Mouse (Mus musculus) adrenal gland (tissue): ENCODE results near the gene Crx.

Source experiments
- intact Hi-C: fragments of 180-260 bp; cut with DNase I; formaldehyde crosslinking; loops from one replicate; pipeline ENCODE4 v1.15.1; 2025

Crx gene

DNA sequence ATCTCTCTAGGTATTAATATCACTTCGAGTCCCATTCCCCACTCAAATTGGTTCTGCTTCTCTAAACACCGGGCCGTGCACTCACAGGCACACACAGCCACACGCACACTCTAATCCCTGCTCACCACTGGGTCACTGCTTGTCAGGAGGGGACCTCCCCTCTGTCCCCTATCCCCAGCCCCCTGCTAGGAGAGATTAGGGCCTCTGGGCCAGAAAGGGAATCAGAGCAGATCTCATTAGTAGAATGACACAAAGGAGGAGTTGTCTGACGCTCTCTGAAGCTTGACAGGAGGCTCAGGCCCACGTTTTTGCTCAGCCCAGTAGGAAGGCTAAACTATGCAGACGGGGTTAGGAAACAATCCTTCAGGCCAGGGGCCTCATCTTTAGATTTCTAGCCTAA, 1.6 kb upstream of the Crx start:
- intact Hi-C loops, result no loop called here

DNA sequence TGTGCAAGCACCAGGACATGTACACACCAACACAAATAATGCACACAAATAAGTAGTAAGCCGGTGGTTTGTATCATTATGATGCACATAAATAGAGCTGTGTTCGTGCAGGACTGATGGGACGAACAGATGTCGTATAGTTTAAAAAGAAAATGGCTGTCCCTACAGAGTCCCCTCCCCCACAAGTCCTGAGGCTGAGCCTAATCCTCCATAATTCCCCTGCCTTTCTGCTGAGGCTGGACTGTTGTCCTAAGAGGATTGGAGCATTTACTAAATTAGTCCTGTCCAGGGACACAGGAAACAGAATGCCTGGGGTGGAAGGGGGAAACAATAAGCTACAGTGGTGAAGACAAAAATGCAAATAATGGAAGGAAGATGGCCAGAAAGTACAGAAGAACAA, 15.7 kb downstream of the Crx start:
- intact Hi-C loops, result no loop called here

DNA sequence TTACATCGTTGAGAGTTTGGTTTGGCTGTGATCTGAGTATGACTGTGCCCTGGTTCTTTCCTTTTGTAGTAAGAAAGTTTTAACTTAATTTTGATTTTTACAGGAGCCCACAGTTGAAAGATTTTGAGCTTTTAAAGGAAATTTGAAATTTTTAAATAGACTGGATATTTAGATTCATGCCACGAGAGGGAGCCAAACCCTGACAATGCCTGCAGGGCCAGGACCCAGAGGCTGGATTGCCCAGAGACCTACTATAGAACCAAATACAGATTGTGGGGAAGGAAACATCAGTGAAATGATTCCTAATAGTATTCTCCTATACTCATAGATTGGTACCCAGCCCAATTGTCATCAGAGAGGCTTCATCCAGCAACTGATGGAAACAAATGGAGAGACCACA, 20.1 kb downstream of the Crx start:
- intact Hi-C loops, result loop anchor here (5.0 kb wide), 1 partner anchor 53 kb away; no protein-coding TSS in a partner anchor

GRCm38 (mm10) chr7:15839578-15839977, 40.2 kb downstream of the Crx start, which contains the start of gene Obox6:
Gene Obox6 (minus strand): TSS chr7:15839678.
- intact Hi-C loops, result no loop called here
